13 mouse cellular contexts compared by ENCODE assay signal in the genomic region with DNA sequence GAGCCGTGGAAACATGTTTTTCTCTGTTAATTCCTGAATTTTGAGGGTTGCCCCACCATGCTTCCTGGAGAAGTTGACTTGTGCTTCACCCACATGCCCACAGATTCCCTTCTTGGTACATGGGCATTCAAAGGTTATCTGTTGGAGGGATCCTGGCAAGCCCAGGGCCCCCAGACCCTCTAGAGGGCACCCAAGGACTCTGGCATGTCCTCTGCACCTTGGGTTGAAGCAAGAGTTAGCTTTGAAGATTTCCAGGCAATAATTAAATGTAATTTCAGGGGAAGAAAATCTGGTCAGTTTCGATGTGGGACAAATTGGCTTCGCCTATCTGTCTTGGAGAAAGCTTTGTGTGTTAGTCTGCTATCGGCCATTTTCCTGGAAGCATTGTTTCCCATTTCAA.
DNase-seq lines count a peak whose midpoint lies in the region; TF ChIP-seq lines count a peak whose summit lies in the region.
"Had no signal": no experiment of that assay in that cellular context is flagged by ENCODE, and none has a peak within 500 bp of the region (broad histone marks: within the 10 kb centered on the region; RNA-seq: fewer than 3 reads in every experiment).

No protein-coding gene starts in this region.

- no peak overlapping the region for H3K4me3 ChIP-seq in gastrocnemius, adult 2 months
- H3K4me3 ChIP-seq in layer of hippocampus, adult 2 months, result no peak overlapping the region
- H3K4me3 ChIP-seq: erythroblast, embryonic 14.5 days; hindbrain, embryonic 15.5 days; kidney, embryonic 15.5 days; limb, embryonic 13.5 days had no signal

- no peak for DNase-seq in gastrocnemius, adult 2 months
- no peak for DNase-seq in gastrocnemius, adult 8-10 months (ENCODE audit: low spot score in 2 of 2)
- DNase-seq in layer of hippocampus, adult 2 months (ENCODE audit: low spot score in 2 of 2), result no peak
- DNase-seq in layer of hippocampus, adult 11-12 months (ENCODE audit: low spot score), result no peak
- peak; percentile 62 for DNase-seq in MN1 (ENCODE audit: low spot score)
- peak; percentile 26 for DNase-seq in retina, embryonic 14.5 days (ENCODE audit: low spot score)
- no peak for DNase-seq in spleen, postnatal 10 days (ENCODE audit: low spot score in 2 of 2)
- DNase-seq: adrenal gland, postnatal 25 days; lung, adult 18-20 months had no signal

- no peak overlapping the region for H3K27ac ChIP-seq in gastrocnemius, adult 2 months
- H3K27ac ChIP-seq in layer of hippocampus, adult 2 months, result no peak overlapping the region
- H3K27ac ChIP-seq: kidney, embryonic 15.5 days; limb, embryonic 13.5 days had no signal

- peak; percentile 16; the same call in 1 of the 2 replicates for TF ChIP-seq CTCF in gastrocnemius, adult 2 months (IDR thresholded peaks at IDR 0.05)
- peak; percentile 55 for TF ChIP-seq CTCF in layer of hippocampus, adult 2 months (conservative IDR thresholded peaks at IDR 0.05)

- intact Hi-C loops in gastrocnemius, adult 2 months (cut with DNase I), result loop anchor here (5.0 kb wide), 2 partner anchors 72 to 182 kb away; no protein-coding TSS in a partner anchor

Comparison
In these comparisons a context has a peak if more than half of its experiments do, and no peak if none do; other contexts are left out.
1. DNase-seq: peak in MN1 (single experiment) and retina, embryonic 14.5 days (single experiment); none in gastrocnemius, adult 2 months (single experiment), gastrocnemius, adult 8-10 months (0 of 2), layer of hippocampus, adult 2 months (0 of 2), layer of hippocampus, adult 11-12 months (single experiment) and spleen, postnatal 10 days (0 of 2).